Mouse (Mus musculus) lung, postnatal 25 days (tissue): ENCODE measurements around the gene Ltbp4.

Experiments
- DNase-seq: peaks from one replicate; pipeline ENCODE4 v3.0.0; 2022; ENCODE audit warnings: low spot score

Gene Ltbp4

GRCm38 (mm10) chr7:27298816-27299215 is 38.7 kb downstream of the Ltbp4 start:
- DNase-seq, result no peak

- no peak for DNase-seq
These were observed 39.4 kb downstream of the Ltbp4 start for GRCm38 (mm10) chr7:27298033-27298610.

- DNase-seq, result no peak
These were observed 41.0 kb downstream of the Ltbp4 start for GRCm38 (mm10) chr7:27296518-27296917.

- peak; percentile 49 for DNase-seq
These were observed 41.5 kb downstream of the Ltbp4 start for GRCm38 (mm10) chr7:27295956-27296355.

- peak; percentile 82 for DNase-seq
These were observed 45.6 kb downstream of the Ltbp4 start for GRCm38 (mm10) chr7:27291795-27292466.

GRCm38 (mm10) chr7:27290555-27290954 is 46.9 kb downstream of the Ltbp4 start:
- no peak for DNase-seq

GRCm38 (mm10) chr7:27288732-27289131 is 48.8 kb downstream of the Ltbp4 start:
- no peak for DNase-seq

- peak; percentile 73 for DNase-seq
These were observed 51.8 kb downstream of the Ltbp4 start for GRCm38 (mm10) chr7:27285698-27286066.

GRCm38 (mm10) chr7:27284865-27285697 is 52.4 kb downstream of the Ltbp4 start:
- peak; percentile 47 for DNase-seq

GRCm38 (mm10) chr7:27282225-27282624 is 55.3 kb downstream of the Ltbp4 start:
- no peak for DNase-seq

GRCm38 (mm10) chr7:27281717-27282116 is 55.8 kb downstream of the Ltbp4 start:
- DNase-seq, result no peak

GRCm38 (mm10) chr7:27277191-27277590 is 60.3 kb downstream of the Ltbp4 start:
- no peak for DNase-seq

- no peak for DNase-seq
These were observed 61.5 kb downstream of the Ltbp4 start for GRCm38 (mm10) chr7:27276021-27276420.

GRCm38 (mm10) chr7:27274916-27275315 is 62.6 kb downstream of the Ltbp4 start:
- DNase-seq, result no peak

GRCm38 (mm10) chr7:27273739-27274351 is 63.6 kb downstream of the Ltbp4 start:
- DNase-seq, result no peak

- no peak for DNase-seq
These were observed 66.1 kb downstream of the Ltbp4 start for GRCm38 (mm10) chr7:27271423-27271822.

- DNase-seq, result no peak
These were observed 70.9 kb downstream of the Ltbp4 start for GRCm38 (mm10) chr7:27266515-27267128.

GRCm38 (mm10) chr7:27264761-27265160 is 72.7 kb downstream of the Ltbp4 start:
- DNase-seq, result no peak

- no peak for DNase-seq
These were observed 75.6 kb downstream of the Ltbp4 start for GRCm38 (mm10) chr7:27261888-27262287.

- no peak for DNase-seq
These were observed 76.6 kb downstream of the Ltbp4 start for GRCm38 (mm10) chr7:27260856-27261255.

GRCm38 (mm10) chr7:27259771-27260170 is 77.7 kb downstream of the Ltbp4 start:
- no peak for DNase-seq

- no peak for DNase-seq
These were observed 78.2 kb downstream of the Ltbp4 start for GRCm38 (mm10) chr7:27259271-27259721.
